Mouse (Mus musculus): Measurements from ENCODE around the gene Gif. TPM values are rescaled to one million over a fixed set of nuclear protein-coding genes. Genes with fewer than 3 reads are reported as not detected.
A peak's percentile ranks its signal among the peaks of the same experiment; 100 is the strongest.

Gif gene
- polyA plus RNA-seq, 1 experiment from 2014 or later, result not detected

DNA sequence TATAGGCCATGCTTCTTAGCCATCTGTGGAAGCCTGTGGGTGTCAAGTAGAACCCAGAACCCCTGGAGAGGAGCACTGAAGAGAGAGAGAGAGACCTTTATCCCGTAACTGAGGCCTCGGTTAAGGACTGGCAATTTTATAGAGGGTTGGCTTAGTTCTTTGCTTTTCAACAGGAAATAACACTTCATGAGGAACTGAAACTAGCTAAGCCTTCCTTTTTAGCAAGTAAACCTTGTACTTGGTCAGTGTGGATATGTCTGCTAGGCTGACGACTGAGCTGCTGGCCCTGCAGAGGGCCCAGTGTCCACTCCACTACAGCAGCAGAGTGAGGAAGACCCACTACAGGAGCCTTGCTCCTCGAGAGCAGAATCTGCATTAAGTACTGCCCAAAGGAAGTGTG is 19.1 kb downstream of the Gif start:
- H3K9me3 ChIP-seq (replicated peaks), result no peaks in the 10 kb centered on the region
- WGBS, result 57% methylated on average over 4 of the region's 4 CpGs

DNA sequence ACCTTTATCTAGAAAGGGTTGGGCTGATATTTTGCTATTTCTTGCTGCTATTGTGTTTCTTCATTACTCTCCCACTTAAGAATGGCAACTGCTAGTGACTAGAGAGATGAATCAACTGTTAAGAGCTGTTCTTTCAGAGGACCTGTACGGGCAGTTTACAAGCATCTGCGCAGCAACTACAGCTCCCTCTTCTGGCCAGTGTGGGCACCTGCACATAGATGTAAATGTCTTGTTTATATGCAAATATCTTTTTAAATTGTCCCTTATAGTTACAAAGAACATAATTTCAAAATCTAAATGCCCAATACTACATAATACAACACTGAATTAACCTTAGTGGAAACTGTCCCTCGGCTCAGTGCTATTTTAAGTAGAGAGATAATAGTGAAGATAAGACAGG is 20.8 kb downstream of the Gif start:
- Histone ChIP-seq H3K36me3 (peaks cover 9% of the 10 kb centered on the region), H3K27ac (ENCODE audit: poor library complexity, severe bottlenecking) (no peak overlapping the region), H3K9me3 (replicated peaks) (no peaks in the 10 kb centered on the region), H3K4me3 (no peak overlapping the region), H3K27me3 (replicated peaks) (0 out of 2 replicates have a peak, but pooled peaks cover 5% of the 10 kb centered on the region), H3K4me1 (replicated peaks) (peaks cover 7% of the 10 kb centered on the region), H3K9ac (no peak overlapping the region), H3K4me2 (no peak overlapping the region)
- ATAC-seq (ENCODE audit: insufficient number of reproducible peaks, low FRiP score), result no peak
- 10% methylated on average over 3 of the region's 3 CpGs for WGBS

More for the DNA sequence above, 19.1 kb downstream of the Gif start:
- no peak overlapping the region for H3K4me2 ChIP-seq
- peaks cover 7% of the 10 kb centered on the region for H3K4me1 ChIP-seq (replicated peaks)
- ATAC-seq (ENCODE audit: insufficient number of reproducible peaks, low FRiP score), result no peak
- no peak overlapping the region for H3K9ac ChIP-seq
- 0 out of 2 replicates have a peak, but pooled peaks cover 5% of the 10 kb centered on the region for H3K27me3 ChIP-seq (replicated peaks)
- no peaks in the 10 kb centered on the region for H3K36me3 ChIP-seq
- no peak overlapping the region for H3K27ac ChIP-seq (ENCODE audit: poor library complexity, severe bottlenecking)
- no peak overlapping the region for H3K4me3 ChIP-seq

DNA sequence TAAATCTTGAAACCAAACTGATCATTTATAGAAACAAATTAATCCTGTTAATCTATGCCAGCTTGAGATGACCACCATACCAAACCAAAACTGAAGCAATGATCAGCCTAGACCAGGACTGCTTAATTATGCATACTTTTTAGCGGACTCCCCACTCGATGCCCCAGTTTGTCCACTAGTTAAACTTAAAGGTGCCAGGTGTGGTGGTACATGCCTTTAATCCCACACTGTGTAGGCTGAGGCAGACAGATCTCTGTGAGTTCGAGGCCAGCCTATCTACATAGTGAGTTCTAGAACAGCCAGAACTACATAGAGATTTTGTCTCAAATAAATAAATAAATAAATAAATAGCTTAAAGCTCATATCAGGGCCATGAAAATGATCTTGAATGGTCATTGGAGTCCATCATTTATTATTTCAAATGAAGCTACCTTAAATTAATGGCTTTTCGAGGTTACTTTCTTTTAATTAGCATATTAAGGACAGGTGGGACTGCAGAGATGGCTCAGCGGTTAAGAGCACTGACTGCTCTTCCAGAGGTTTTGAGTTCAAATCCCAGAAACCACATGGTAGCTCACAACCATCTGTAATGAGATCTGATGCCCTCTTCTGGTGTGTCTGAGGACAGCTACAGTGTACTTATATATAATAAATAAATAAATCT is 22.0 kb downstream of the Gif start:
- Histone ChIP-seq H3K27ac (ENCODE audit: poor library complexity, severe bottlenecking) (no peak overlapping the region), H3K27me3 (replicated peaks) (0 out of 2 replicates have a peak, but pooled peaks cover 5% of the 10 kb centered on the region), H3K4me3 (no peak overlapping the region), H3K9ac (no peak overlapping the region), H3K4me2 (peak overlapping the region; percentile 85), H3K4me1 (replicated peaks) (peaks cover 7% of the 10 kb centered on the region), H3K9me3 (replicated peaks) (no peaks in the 10 kb centered on the region), H3K36me3 (peaks cover 20% of the 10 kb centered on the region)
- 83% methylated on average over 5 of the region's 5 CpGs for WGBS
- no peak for ATAC-seq (ENCODE audit: insufficient number of reproducible peaks, low FRiP score)

DNA sequence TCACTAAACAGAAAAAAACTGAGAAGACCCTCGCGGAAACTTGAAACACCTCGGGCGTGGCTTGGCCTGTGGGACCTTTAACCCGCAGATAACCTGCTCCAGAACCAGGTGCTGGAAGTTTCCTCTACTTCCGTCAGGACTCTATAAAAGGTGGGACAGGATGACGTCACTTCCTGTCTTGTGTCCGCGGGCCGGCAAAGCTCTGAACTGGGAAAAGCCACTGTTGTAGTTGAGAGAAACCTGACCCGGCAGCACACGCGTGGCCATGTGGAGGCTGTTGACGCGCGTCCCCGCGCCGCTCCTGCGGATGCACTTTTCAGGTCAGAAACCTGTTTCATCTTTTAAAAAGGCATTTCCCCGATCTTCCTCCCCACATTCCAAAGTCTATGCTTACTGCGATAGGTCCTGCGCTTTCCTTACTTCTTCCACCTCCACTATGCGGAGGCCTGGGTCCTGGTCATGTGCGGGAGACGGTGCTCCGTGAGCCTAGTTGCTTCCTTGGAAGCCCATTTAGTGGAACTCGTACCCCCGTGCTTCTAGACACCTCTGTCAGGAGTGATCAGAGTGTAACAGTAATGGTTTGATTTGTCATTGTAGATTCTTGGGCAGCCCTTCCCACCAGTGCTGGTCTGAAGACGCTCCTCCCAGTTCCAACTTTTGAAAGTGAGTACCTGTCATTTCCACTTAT is 23.0 kb downstream of the Gif start, which contains the start of gene Mrpl16:
Gene Mrpl16, plus strand, starts transcription at position 187 of the 688 bp plus-strand sequence.
- H3K4me2 ChIP-seq, result peak within 1 kb of the TSS; percentile 85
- WGBS, result under 1% methylated on average over 30 of the region's 30 CpGs
- H3K36me3 ChIP-seq, result peaks cover 24% of the 10 kb centered on the region
- H3K27ac ChIP-seq (ENCODE audit: poor library complexity, severe bottlenecking), result peak within 1 kb of the TSS; percentile 36; the same call in 1 of the 2 replicates
- peak within 1 kb of the TSS; percentile 86 for H3K4me3 ChIP-seq
- no peaks in the 10 kb centered on the region for H3K9me3 ChIP-seq (replicated peaks)
- H3K9ac ChIP-seq, result peak within 1 kb of the TSS; percentile 83
- ATAC-seq (ENCODE audit: insufficient number of reproducible peaks, low FRiP score), result peak; percentile 91
- H3K4me1 ChIP-seq (replicated peaks), result peaks cover 7% of the 10 kb centered on the region
- 0 out of 2 replicates have a peak, but pooled peaks cover 5% of the 10 kb centered on the region for H3K27me3 ChIP-seq (replicated peaks)

DNA sequence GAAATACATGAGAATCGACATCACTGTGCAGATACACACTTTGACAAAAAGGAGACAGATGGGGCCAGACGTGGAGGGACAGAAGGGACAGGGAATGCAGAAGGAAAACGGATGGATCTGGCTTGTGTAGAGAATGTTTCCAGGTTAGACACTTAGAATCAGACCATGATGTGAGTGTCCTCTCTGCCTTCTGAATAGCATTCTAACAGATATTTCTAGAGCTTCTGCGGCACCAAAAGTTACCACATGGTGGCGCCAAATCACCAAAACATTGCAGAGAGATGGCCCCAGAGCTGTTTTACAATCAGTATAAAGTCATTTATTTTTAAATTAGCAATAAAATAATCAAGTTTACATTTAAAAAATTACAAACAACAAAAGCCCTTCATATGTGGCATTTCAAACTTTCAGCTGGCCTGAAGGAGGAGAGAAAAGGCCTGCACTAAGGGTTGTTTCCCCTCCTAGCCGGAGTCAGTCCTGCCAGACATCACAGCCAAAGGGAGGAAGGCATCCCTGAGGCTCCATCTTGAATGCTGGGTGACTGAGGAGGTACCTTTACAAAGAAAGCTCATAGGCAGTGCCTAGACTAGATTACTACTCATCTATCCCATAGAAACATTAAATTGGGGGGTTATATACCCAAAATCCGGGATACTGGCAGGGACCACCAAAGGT is 30.0 kb downstream of the Gif start:
- H3K27ac ChIP-seq (ENCODE audit: poor library complexity, severe bottlenecking), result no peak overlapping the region
- no peaks in the 10 kb centered on the region for H3K4me1 ChIP-seq (replicated peaks)
- 54% methylated on average over 7 of the region's 7 CpGs for WGBS
- H3K4me2 ChIP-seq, result no peak overlapping the region
- H3K9ac ChIP-seq, result no peak overlapping the region
- no peak overlapping the region for H3K4me3 ChIP-seq
- H3K36me3 ChIP-seq, result peaks cover 30% of the 10 kb centered on the region
- H3K27me3 ChIP-seq (replicated peaks), result no peaks in the 10 kb centered on the region
- H3K9me3 ChIP-seq (replicated peaks), result no peaks in the 10 kb centered on the region
- no peak for ATAC-seq (ENCODE audit: insufficient number of reproducible peaks, low FRiP score)

DNA sequence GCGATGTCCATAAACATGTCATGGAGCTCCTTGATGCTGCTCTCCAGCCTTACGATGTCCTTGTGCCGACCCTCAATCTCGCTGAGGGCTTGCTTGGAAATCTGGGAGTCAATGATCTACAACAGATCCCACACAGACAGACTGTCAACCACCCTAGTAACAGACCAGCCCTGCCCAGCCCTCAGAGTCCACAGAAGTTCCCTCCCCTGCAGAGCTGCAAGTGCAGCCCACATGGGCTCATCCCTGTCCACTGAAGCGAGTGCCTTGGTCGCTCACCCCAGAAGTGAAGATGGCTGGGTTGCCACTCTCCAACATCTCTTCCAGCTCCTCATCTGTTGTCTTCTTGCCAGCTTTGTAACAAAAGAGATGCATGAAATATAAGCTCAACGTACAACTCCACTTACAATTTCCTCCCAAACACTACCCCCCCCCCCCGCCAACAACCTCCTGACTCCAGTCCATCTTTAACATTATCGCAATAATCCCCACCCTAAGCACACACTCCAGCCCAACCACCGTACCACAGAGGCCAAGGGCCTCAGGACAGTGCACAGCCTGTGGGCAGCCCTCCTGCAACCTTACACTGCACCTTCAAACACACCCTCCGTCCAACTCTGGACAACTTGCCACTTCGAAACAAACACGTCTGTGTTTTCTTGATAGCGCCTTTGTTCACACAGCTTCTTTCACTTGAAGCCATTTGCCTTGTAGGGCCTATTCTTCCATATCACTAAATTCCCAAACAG is 38.2 kb downstream of the Gif start:
- Histone ChIP-seq H3K4me3 (no peak overlapping the region), H3K4me1 (replicated peaks) (no peaks in the 10 kb centered on the region), H3K27ac (ENCODE audit: poor library complexity, severe bottlenecking) (no peak overlapping the region), H3K4me2 (no peak overlapping the region), H3K36me3 (0 out of 2 replicates have a peak, but pooled peaks cover 6% of the 10 kb centered on the region), H3K9me3 (replicated peaks) (no peaks in the 10 kb centered on the region), H3K9ac (no peak overlapping the region), H3K27me3 (replicated peaks) (no peaks in the 10 kb centered on the region)
- no peak for ATAC-seq (ENCODE audit: insufficient number of reproducible peaks, low FRiP score)
- 86% methylated on average over 14 of the region's 14 CpGs for WGBS

DNA sequence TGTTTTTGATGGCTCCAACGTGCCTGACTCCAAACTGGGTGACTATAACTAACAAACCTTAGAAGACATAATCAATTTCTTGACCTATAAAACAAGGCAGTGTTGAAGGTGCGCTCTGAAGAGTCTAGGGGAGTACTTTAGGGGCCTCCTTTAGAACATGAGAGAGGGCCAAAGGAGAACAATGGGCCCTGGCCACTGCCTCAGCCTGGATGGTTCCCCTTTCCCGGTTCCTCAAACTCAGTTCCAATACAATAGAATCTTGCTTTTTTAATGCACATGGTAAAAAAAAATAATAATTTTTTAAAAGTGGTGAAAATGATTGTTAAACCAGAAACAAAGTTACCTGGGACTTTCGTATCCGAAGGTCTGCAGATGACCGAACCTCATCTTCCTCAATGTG is 40.5 kb downstream of the Gif start:
- H3K27me3 ChIP-seq (replicated peaks), result no peaks in the 10 kb centered on the region
- no peak overlapping the region for H3K4me2 ChIP-seq
- H3K36me3 ChIP-seq, result 0 out of 2 replicates have a peak, but pooled peaks cover 6% of the 10 kb centered on the region
- no peak overlapping the region for H3K27ac ChIP-seq (ENCODE audit: poor library complexity, severe bottlenecking)
- no peak overlapping the region for H3K4me3 ChIP-seq
- WGBS, result 86% methylated on average over 6 of the region's 6 CpGs
- H3K9ac ChIP-seq, result no peak overlapping the region
- H3K9me3 ChIP-seq (replicated peaks), result no peaks in the 10 kb centered on the region
- no peaks in the 10 kb centered on the region for H3K4me1 ChIP-seq (replicated peaks)
- no peak for ATAC-seq (ENCODE audit: insufficient number of reproducible peaks, low FRiP score)

DNA sequence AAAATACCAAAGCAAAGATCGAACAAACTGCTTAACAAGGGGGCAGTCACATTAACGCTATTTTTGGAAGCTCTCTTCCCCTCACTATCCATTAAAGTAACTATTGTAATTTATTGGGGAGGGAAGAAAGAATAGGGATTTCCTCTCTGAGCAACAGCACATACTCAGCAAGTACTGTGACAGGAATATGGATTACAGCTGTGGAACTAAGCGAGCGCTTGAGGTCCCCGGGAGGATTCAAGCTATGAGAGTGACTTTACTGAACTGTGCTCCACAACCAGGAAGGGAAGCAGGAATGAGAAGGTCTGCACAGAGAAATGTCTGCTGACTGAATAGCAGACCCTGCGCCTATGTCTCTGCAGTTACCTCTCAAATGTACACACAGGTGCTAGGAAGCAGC is 41.5 kb downstream of the Gif start:
- no peak overlapping the region for H3K27ac ChIP-seq (ENCODE audit: poor library complexity, severe bottlenecking)
- no peak for ATAC-seq (ENCODE audit: insufficient number of reproducible peaks, low FRiP score)
- no peaks in the 10 kb centered on the region for H3K27me3 ChIP-seq (replicated peaks)
- no peak overlapping the region for H3K9ac ChIP-seq
- no peak overlapping the region for H3K4me3 ChIP-seq
- H3K4me1 ChIP-seq (replicated peaks), result no peaks in the 10 kb centered on the region
- no peak overlapping the region for H3K4me2 ChIP-seq
- H3K36me3 ChIP-seq, result 0 out of 2 replicates have a peak, but pooled peaks cover 2% of the 10 kb centered on the region
- 80% methylated on average over 6 of the region's 6 CpGs for WGBS
- H3K9me3 ChIP-seq (replicated peaks), result no peaks in the 10 kb centered on the region

DNA sequence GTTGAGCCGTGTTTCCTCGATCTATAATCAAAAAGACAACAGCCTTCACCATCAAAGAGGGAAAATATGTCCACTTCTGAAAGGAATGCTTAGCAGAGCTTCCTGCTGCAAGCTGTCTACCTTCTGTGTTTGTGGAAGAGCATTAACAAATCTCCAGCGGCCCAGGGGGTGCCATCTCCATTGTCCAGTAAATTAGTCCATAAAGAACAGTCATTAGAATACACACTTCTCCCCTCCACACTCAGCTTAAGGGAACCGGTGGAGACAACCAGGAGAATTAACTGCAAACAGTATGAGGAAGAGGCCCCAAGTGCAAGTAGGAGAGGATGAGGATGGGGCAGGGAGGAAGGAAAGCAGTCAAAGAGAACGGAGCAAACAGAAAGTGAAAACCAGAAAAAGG is 44.5 kb downstream of the Gif start:
- no peaks in the 10 kb centered on the region for H3K27me3 ChIP-seq (replicated peaks)
- no peak overlapping the region for H3K27ac ChIP-seq (ENCODE audit: poor library complexity, severe bottlenecking)
- ATAC-seq (ENCODE audit: insufficient number of reproducible peaks, low FRiP score), result no peak
- no peaks in the 10 kb centered on the region for H3K9me3 ChIP-seq (replicated peaks)
- H3K4me2 ChIP-seq, result no peak overlapping the region
- 64% methylated on average over 5 of the region's 5 CpGs for WGBS
- H3K9ac ChIP-seq, result no peak overlapping the region
- H3K4me1 ChIP-seq (replicated peaks), result no peaks in the 10 kb centered on the region
- 0 out of 2 replicates have a peak, but pooled peaks cover 2% of the 10 kb centered on the region for H3K36me3 ChIP-seq
- H3K4me3 ChIP-seq, result no peak overlapping the region

DNA sequence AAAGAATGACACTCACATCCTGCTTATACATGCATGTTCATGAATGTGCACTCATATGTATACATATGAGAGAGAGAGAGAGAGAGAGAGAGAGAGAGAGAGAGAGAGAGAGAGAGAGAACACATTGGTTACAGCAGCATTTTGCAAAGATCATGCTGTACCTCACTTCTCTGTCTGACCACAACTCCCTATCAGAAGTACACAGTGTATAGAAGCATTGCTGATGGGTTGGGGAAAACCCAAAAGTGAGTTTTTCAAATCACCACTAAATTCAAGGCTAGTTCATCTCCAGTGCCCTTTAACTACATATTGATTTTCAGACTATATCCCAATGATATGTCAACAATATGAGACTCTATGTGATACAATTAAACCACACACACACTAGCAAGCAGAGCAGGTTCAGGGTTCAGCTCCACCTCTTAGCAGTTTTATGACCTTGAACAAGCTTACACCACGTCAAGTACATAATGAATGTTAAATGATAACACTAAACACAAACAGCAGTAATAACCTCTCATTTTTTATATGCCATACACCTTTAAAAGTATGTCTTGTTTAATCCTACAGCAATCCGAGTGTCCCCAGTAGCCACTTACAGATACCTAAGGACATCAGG is 46.5 kb downstream of the Gif start:
- no peaks in the 10 kb centered on the region for H3K27me3 ChIP-seq (replicated peaks)
- H3K9me3 ChIP-seq (replicated peaks), result no peaks in the 10 kb centered on the region
- no peak overlapping the region for H3K27ac ChIP-seq (ENCODE audit: poor library complexity, severe bottlenecking)
- no peaks in the 10 kb centered on the region for H3K4me1 ChIP-seq (replicated peaks)
- H3K4me3 ChIP-seq, result no peak overlapping the region
- ATAC-seq (ENCODE audit: insufficient number of reproducible peaks, low FRiP score), result no peak
- H3K36me3 ChIP-seq, result 0 out of 2 replicates have a peak, but pooled peaks cover 2% of the 10 kb centered on the region
- 72% methylated on average over 2 of the region's 2 CpGs for WGBS
- no peak overlapping the region for H3K4me2 ChIP-seq
- H3K9ac ChIP-seq, result no peak overlapping the region

Data from heart, embryonic 12.5 days (tissue).